9 mouse cellular contexts compared by ENCODE assay signal in the genomic region with DNA sequence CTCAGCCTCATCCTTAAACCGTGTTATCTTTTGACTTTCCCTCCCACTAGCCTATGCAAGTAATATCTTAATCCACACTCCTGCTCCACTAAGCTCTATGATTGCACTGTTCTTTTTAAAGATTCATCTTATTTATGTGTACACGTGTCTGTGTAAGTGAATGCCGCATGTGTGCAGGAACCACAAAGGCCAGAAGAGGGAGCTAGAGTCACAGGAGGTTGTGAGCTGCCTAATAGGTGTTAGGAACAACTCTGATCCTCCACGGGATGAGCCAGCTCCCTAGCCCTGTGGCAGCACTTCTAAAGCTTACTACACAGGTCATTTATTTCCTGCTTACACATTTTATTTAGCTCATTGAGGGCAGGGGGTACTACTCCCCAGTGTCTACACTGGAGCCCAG. TPM values are rescaled to one million over a fixed set of nuclear protein-coding genes. Genes with fewer than 3 reads are reported as not detected.
DNase-seq lines count a peak whose midpoint lies in the region; ATAC-seq and TF ChIP-seq lines count a peak whose summit lies in the region.
"Had no signal": no experiment of that assay in that cellular context is flagged by ENCODE, and none has a peak within 500 bp of the region (broad histone marks: within the 10 kb centered on the region; RNA-seq: fewer than 3 reads in every experiment).

No protein-coding gene starts in this region.

- TF ChIP-seq CTCF in MEL (IDR thresholded peaks at IDR 0.05 in 2 of 3, conservative IDR thresholded peaks at IDR 0.05 in 1 of 3; ENCODE audit: control insufficient read depth in 1 of 3, insufficient read depth in 1 of 3, low read depth in 2 of 3, low read length in 3 of 3, poor library complexity in 1 of 3, severe bottlenecking in 1 of 3): peak in 2 of 3 experiments; percentile 88 to 98
- TF ChIP-seq CTCF in hindbrain, postnatal 0 days (IDR thresholded peaks at IDR 0.05; ENCODE audit: low read depth): peak; percentile 64
- TF ChIP-seq CTCF in spleen, adult 2 months (IDR thresholded peaks at IDR 0.05; ENCODE audit: extremely low read depth, insufficient read depth, insufficient read length, insufficient replicate concordance): peak; percentile 41; the same call in 1 of the 2 replicates

- no peak for TF ChIP-seq EP300 in MEL (IDR thresholded peaks at IDR 0.05; ENCODE audit: low read depth in 1 of 2, low read length in 2 of 2)

- no peaks in the 10 kb centered on the region; a peak in 1 of 4 replicates for H3K36me3 ChIP-seq in MEL (ENCODE audit: control insufficient read depth in 1 of 2, insufficient read depth in 2 of 2, low read length in 2 of 2)
- H3K36me3 ChIP-seq in hindbrain, postnatal 0 days (ENCODE audit: insufficient read depth, low read length): no peaks in the 10 kb centered on the region
- peaks cover 33% of the 10 kb centered on the region for H3K36me3 ChIP-seq in liver, embryonic 15.5 days (replicated peaks)
- H3K36me3 ChIP-seq in spleen, adult 2 months (ENCODE audit: control insufficient read depth, insufficient read depth, low read length): no peaks in the 10 kb centered on the region; the same call in 1 of the 2 replicates
- H3K36me3 ChIP-seq: neural tube, embryonic 13.5 days had no signal

- no peaks in the 10 kb centered on the region for H3K79me2 ChIP-seq in MEL (ENCODE audit: control insufficient read depth, insufficient read depth, low read length, poor library complexity)

- H3K4me2 ChIP-seq in hindbrain, postnatal 0 days (ENCODE audit: low read depth, low read length): no peak overlapping the region
- no peak overlapping the region for H3K4me2 ChIP-seq in liver, embryonic 15.5 days
- H3K4me2 ChIP-seq: neural tube, embryonic 13.5 days had no signal

- DNase-seq in layer of hippocampus, adult 11-12 months (ENCODE audit: low spot score): peak; percentile 58
- no peak for DNase-seq in layer of hippocampus, adult 9-10 months (ENCODE audit: low spot score)
- peak; percentile 94 for DNase-seq in MEL (ENCODE audit: low read depth, low spot score)
- DNase-seq in c-Kit-positive CD71-positive TER-119-positive erythroid progenitor cells, embryonic 14.5 days (ENCODE audit: low spot score): peak; percentile 85
- peak; percentile 51 for DNase-seq in hindbrain, postnatal 0 days (ENCODE audit: low spot score)
- peak; percentile 8 to 31 for DNase-seq in spleen, adult 2 months (ENCODE audit: low read depth in 1 of 2, low spot score in 2 of 2)
- DNase-seq in ovary, postnatal 10 days (ENCODE audit: low spot score): no peak

- no peak overlapping the region for H3K27ac ChIP-seq in MEL (ENCODE audit: control insufficient read depth, low read depth, low read length)
- no peak overlapping the region for H3K27ac ChIP-seq in hindbrain, postnatal 0 days
- no peak overlapping the region for H3K27ac ChIP-seq in liver, embryonic 15.5 days (replicated peaks)
- no peak overlapping the region for H3K27ac ChIP-seq in spleen, adult 2 months (ENCODE audit: insufficient read depth, low read length)
- H3K27ac ChIP-seq: neural tube, embryonic 13.5 days had no signal

- no peak for TF ChIP-seq POLR2A in MEL (IDR thresholded peaks at IDR 0.05; ENCODE audit: control insufficient read depth in 1 of 2, insufficient read depth in 1 of 2, low read depth in 1 of 2, low read length in 2 of 2, poor library complexity in 1 of 2)
- no peak for TF ChIP-seq POLR2A in spleen, adult 2 months (IDR thresholded peaks at IDR 0.05; ENCODE audit: low read depth, low read length)

- 53% methylated on average over 4 of the region's 4 CpGs for WGBS in hindbrain, postnatal 0 days
- 38% methylated on average over 4 of the region's 4 CpGs for WGBS in liver, embryonic 15.5 days (ENCODE audit: insufficient replicate concordance)
- 71% methylated on average over 4 of the region's 4 CpGs for WGBS in spleen, adult 2 months

- no peaks in the 10 kb centered on the region for H3K9me3 ChIP-seq in MEL (replicated peaks; ENCODE audit: insufficient read depth, low read length)
- H3K9me3 ChIP-seq in hindbrain, postnatal 0 days (ENCODE audit: low read length): no peaks in the 10 kb centered on the region
- H3K9me3 ChIP-seq in liver, embryonic 15.5 days (replicated peaks): no peaks in the 10 kb centered on the region
- H3K9me3 ChIP-seq: neural tube, embryonic 13.5 days had no signal

- no peak overlapping the region for H3K4me3 ChIP-seq in MEL (ENCODE audit: control insufficient read depth in 1 of 2, insufficient read depth in 1 of 2, low read depth in 2 of 2, low read length in 2 of 2)
- no peak overlapping the region for H3K4me3 ChIP-seq in hindbrain, postnatal 0 days (ENCODE audit: low read length)
- H3K4me3 ChIP-seq in liver, embryonic 15.5 days (replicated peaks): no peak overlapping the region
- no peak overlapping the region for H3K4me3 ChIP-seq in spleen, adult 2 months (ENCODE audit: extremely low read depth, insufficient read depth, insufficient read length)
- H3K4me3 ChIP-seq: neural tube, embryonic 13.5 days had no signal

- ATAC-seq in hindbrain, postnatal 0 days: no peak
- ATAC-seq in liver, embryonic 15.5 days (ENCODE audit: insufficient read depth): peak; percentile 58; the same call in 1 of the 2 replicates

- H3K4me1 ChIP-seq in MEL (ENCODE audit: control insufficient read depth in 1 of 2, insufficient read depth in 2 of 2, low read length in 2 of 2): no peaks in the 10 kb centered on the region
- H3K4me1 ChIP-seq in hindbrain, postnatal 0 days (ENCODE audit: insufficient read depth, low read length): 0 out of 2 replicates have a peak, but pooled peaks cover 4% of the 10 kb centered on the region
- peaks cover 61% of the 10 kb centered on the region for H3K4me1 ChIP-seq in liver, embryonic 15.5 days (replicated peaks)
- H3K4me1 ChIP-seq in spleen, adult 2 months (ENCODE audit: control insufficient read depth, insufficient read depth, insufficient read length): no peaks in the 10 kb centered on the region

- TF ChIP-seq RAD21 in MEL (IDR thresholded peaks at IDR 0.05; ENCODE audit: low read depth, low read length): peak; percentile 99

- H3K9ac ChIP-seq in MEL (ENCODE audit: control insufficient read depth, low read depth, low read length, poor library complexity, severe bottlenecking): no peak overlapping the region
- H3K9ac ChIP-seq in hindbrain, postnatal 0 days (replicated peaks; ENCODE audit: low read length): no peak overlapping the region
- H3K9ac ChIP-seq in liver, embryonic 15.5 days: no peak overlapping the region
- H3K9ac ChIP-seq: neural tube, embryonic 13.5 days had no signal

- H3K27me3 ChIP-seq in MEL (ENCODE audit: control insufficient read depth in 1 of 2, insufficient read depth in 2 of 2, low read length in 2 of 2): no peaks in the 10 kb centered on the region
- H3K27me3 ChIP-seq in hindbrain, postnatal 0 days (ENCODE audit: insufficient read depth, low read length): no peaks in the 10 kb centered on the region
- no peaks in the 10 kb centered on the region for H3K27me3 ChIP-seq in liver, embryonic 15.5 days
- H3K27me3 ChIP-seq in spleen, adult 2 months (ENCODE audit: control insufficient read depth, insufficient read depth, low read length): no peaks in the 10 kb centered on the region
- H3K27me3 ChIP-seq: neural tube, embryonic 13.5 days had no signal

TF ChIP-seq in MEL, 35 proteins besides CTCF, POLR2A, EP300 and RAD21 (continues in another document):
- TF ChIP-seq USF1 (IDR thresholded peaks at IDR 0.05; ENCODE audit: low read depth, low read length) (no peak), HCFC1 (IDR thresholded peaks at IDR 0.05; ENCODE audit: low read depth, low read length) (0 out of 2 replicates have a peak, but pooled peaks have one; percentile 17), SMC3 (IDR thresholded peaks at IDR 0.05; ENCODE audit: low read depth, low read length) (peak; percentile 99), UBTF (IDR thresholded peaks at IDR 0.05; ENCODE audit: borderline replicate concordance, insufficient read depth, low read depth, low read length) (no peak), BHLHE40 (IDR thresholded peaks at IDR 0.05; ENCODE audit: borderline replicate concordance, low read depth, low read length) (peak; percentile 49; the same call in 1 of the 2 replicates), ZKSCAN1 (IDR thresholded peaks at IDR 0.05; ENCODE audit: low read depth, low read length) (no peak)

RNA-seq across cellular contexts. Expression of a gene that starts 38.4 kb away (rescaled TPM):
- total RNA-seq in MEL (2012; rRNA removed): 48.5 and 54.0 TPM in 2 replicates
- polyA plus RNA-seq in MEL (2012; ENCODE audit: insufficient read depth in 1 of 2, insufficient read length in 2 of 2, low read depth in 1 of 2, low replicate concordance in 2 of 2, missing spikeins in 1 of 2): 10 to 100 TPM in 1 of 2 experiments, not detected in 1; 89.2 TPM
- 45.3 and 51.5 TPM in 2 replicates for total RNA-seq in hindbrain, postnatal 0 days (2014; rRNA removed)
- 15.6 and 16.2 TPM in 2 replicates for polyA plus RNA-seq in hindbrain, postnatal 0 days (2015; fragmentation: Nextera tagmentation; extraction: Ambion mirVana)
- 6.6 and 8.4 TPM in 2 replicates for polyA plus RNA-seq in liver, embryonic 15.5 days (2015; fragmentation: Nextera tagmentation; extraction: Ambion mirVana)
- polyA plus RNA-seq in spleen, adult 2 months (2012; rRNA removed): 5.9 and 6.4 TPM in 2 replicates

RNA-seq across cellular contexts. Expression of a gene that starts 51.7 kb away (rescaled TPM):
- 15.5 and 17.8 TPM in 2 replicates for total RNA-seq in MEL (2012; rRNA removed)
- polyA plus RNA-seq in MEL (2012; ENCODE audit: insufficient read depth in 1 of 2, insufficient read length in 2 of 2, low read depth in 1 of 2, low replicate concordance in 2 of 2, missing spikeins in 1 of 2): 10 to 100 TPM in 1 of 2 experiments, not detected in 1; 15.2 TPM
- 4.9 and 6.1 TPM in 2 replicates for total RNA-seq in hindbrain, postnatal 0 days (2014; rRNA removed)
- polyA plus RNA-seq in hindbrain, postnatal 0 days (2015; fragmentation: Nextera tagmentation; extraction: Ambion mirVana): 2.5 and 3.2 TPM in 2 replicates
- polyA plus RNA-seq in liver, embryonic 15.5 days (2015; fragmentation: Nextera tagmentation; extraction: Ambion mirVana): 24.5 and 26.0 TPM in 2 replicates
- polyA plus RNA-seq in spleen, adult 2 months (2012; rRNA removed): 12.0 and 13.3 TPM in 2 replicates

RNA-seq across cellular contexts. Expression of a gene that starts 55.2 kb away (rescaled TPM):
- 40.7 and 51.4 TPM in 2 replicates for total RNA-seq in MEL (2012; rRNA removed)
- polyA plus RNA-seq in MEL (2012; ENCODE audit: insufficient read depth in 1 of 2, insufficient read length in 2 of 2, low read depth in 1 of 2, low replicate concordance in 2 of 2, missing spikeins in 1 of 2): 10 to 100 TPM in 1 of 2 experiments, not detected in 1; 43.4 TPM
- total RNA-seq in hindbrain, postnatal 0 days (2014; rRNA removed): 7.9 and 14.5 TPM in 2 replicates
- 17.4 and 18.6 TPM in 2 replicates for polyA plus RNA-seq in hindbrain, postnatal 0 days (2015; fragmentation: Nextera tagmentation; extraction: Ambion mirVana)
- polyA plus RNA-seq in liver, embryonic 15.5 days (2015; fragmentation: Nextera tagmentation; extraction: Ambion mirVana): 17.1 and 17.4 TPM in 2 replicates
- polyA plus RNA-seq in spleen, adult 2 months (2012; rRNA removed): 5.1 and 5.7 TPM in 2 replicates

RNA-seq across cellular contexts. Expression of a gene that starts 55.2 kb away (rescaled TPM):
- 0.31 and 0.33 TPM in 2 replicates for total RNA-seq in MEL (2012; rRNA removed)
- polyA plus RNA-seq in MEL (2012; ENCODE audit: insufficient read depth in 1 of 2, insufficient read length in 2 of 2, low read depth in 1 of 2, low replicate concordance in 2 of 2, missing spikeins in 1 of 2): under 1 TPM in 1 of 2 experiments, not detected in 1; 0.21 TPM
- 0.31 TPM in 1 of 2 replicates, not detected in the other for total RNA-seq in hindbrain, postnatal 0 days (2014; rRNA removed)
- 0.34 and 0.39 TPM in 2 replicates for polyA plus RNA-seq in hindbrain, postnatal 0 days (2015; fragmentation: Nextera tagmentation; extraction: Ambion mirVana)
- 0.08 and 0.10 TPM in 2 replicates for polyA plus RNA-seq in liver, embryonic 15.5 days (2015; fragmentation: Nextera tagmentation; extraction: Ambion mirVana)
- 0.07 and 0.09 TPM in 2 replicates for polyA plus RNA-seq in spleen, adult 2 months (2012; rRNA removed)

Comparison
In these comparisons a context has a peak if more than half of its experiments do, and no peak if none do; other contexts are left out.
1. DNase-seq: peak in layer of hippocampus, adult 11-12 months (single experiment), MEL (single experiment), c-Kit-positive CD71-positive TER-119-positive erythroid progenitor cells, embryonic 14.5 days (single experiment), hindbrain, postnatal 0 days (single experiment) and spleen, adult 2 months (2 of 2); none in layer of hippocampus, adult 9-10 months (single experiment) and ovary, postnatal 10 days (single experiment).
2. CTCF ChIP-seq: peak in every context shown above with its lines; median percentile 93 in MEL; 64 in hindbrain, postnatal 0 days; 41 in spleen, adult 2 months.